Mouse (Mus musculus) layer of hippocampus, adult 11-12 months (tissue): ENCODE measurements at regions not wholly inside any gene's neighbourhood (a gene's known extent, or its start where the extent isn't known, plus 50 kb on each side); places are given as distances from the start of the nearest gene placed in this dataset.

Experiments
- DNase-seq: peaks from one replicate; pipeline ENCODE4 v3.0.0; 2022; ENCODE audit warnings: low spot score

- no peak for DNase-seq
Observed at GRCm38 (mm10) chr3:33902431-33902830, 58.3 kb upstream of the Ccdc39 start.

GRCm38 (mm10) chr3:33903326-33903725 is 59.2 kb upstream of the Ccdc39 start:
- DNase-seq: no peak

GRCm38 (mm10) chr3:33903816-33904215 is 59.7 kb upstream of the Ccdc39 start:
- DNase-seq: no peak

- no peak for DNase-seq
Observed at GRCm38 (mm10) chr3:33904854-33905678, 61.0 kb upstream of the Ccdc39 start.

GRCm38 (mm10) chr3:33905679-33906007 is 61.5 kb upstream of the Ccdc39 start:
- no peak for DNase-seq

GRCm38 (mm10) chr3:33907061-33907460 is 63.0 kb upstream of the Ccdc39 start:
- no peak for DNase-seq

- no peak for DNase-seq
Observed at GRCm38 (mm10) chr3:33911559-33911958, 67.4 kb upstream of the Ccdc39 start.

GRCm38 (mm10) chr3:33913470-33913869 is 69.4 kb upstream of the Ccdc39 start:
- no peak for DNase-seq

- no peak for DNase-seq
Observed at GRCm38 (mm10) chr3:33914386-33914785, 70.3 kb upstream of the Ccdc39 start.

- no peak for DNase-seq
Observed at GRCm38 (mm10) chr3:33915777-33916176, 71.7 kb upstream of the Ccdc39 start.

- no peak for DNase-seq
Observed at GRCm38 (mm10) chr3:33916318-33916717, 72.2 kb upstream of the Ccdc39 start.

GRCm38 (mm10) chr3:33916818-33917217 is 72.7 kb upstream of the Ccdc39 start:
- no peak for DNase-seq

- peak; percentile 88 for DNase-seq
Observed at GRCm38 (mm10) chr3:33918785-33919184, 74.7 kb upstream of the Ccdc39 start.

GRCm38 (mm10) chr3:33925072-33925471 is 81.0 kb upstream of the Ccdc39 start:
- no peak for DNase-seq

- no peak for DNase-seq
Observed at GRCm38 (mm10) chr3:33955064-33955463, 64.7 kb upstream of the Fxr1 start.

GRCm38 (mm10) chr3:33955854-33956624 is 63.7 kb upstream of the Fxr1 start:
- peak; percentile 74 for DNase-seq

- no peak for DNase-seq
Observed at GRCm38 (mm10) chr3:33956625-33957023, 63.1 kb upstream of the Fxr1 start.

GRCm38 (mm10) chr3:33957676-33958075 is 62.1 kb upstream of the Fxr1 start:
- DNase-seq: no peak

GRCm38 (mm10) chr3:33958216-33958615 is 61.5 kb upstream of the Fxr1 start:
- DNase-seq: no peak

GRCm38 (mm10) chr3:33960211-33960610 is 59.5 kb upstream of the Fxr1 start:
- no peak for DNase-seq

GRCm38 (mm10) chr3:33962938-33963337 is 56.8 kb upstream of the Fxr1 start:
- no peak for DNase-seq

- DNase-seq: no peak
Observed at GRCm38 (mm10) chr3:33967184-33967583, 52.6 kb upstream of the Fxr1 start.
